Mouse (Mus musculus) liver, postnatal 0 days (tissue): ENCODE data around the gene Fzr1.

ENCODE experiments used
- CTCF ChIP-seq: sonication (generic); IDR thresholded peaks from 2 replicates; pipeline ENCODE4 v1.5.1; 2016; ENCODE audit warnings: antibody characterized with exemption, low read depth
- EP300 ChIP-seq: IDR thresholded peaks from 2 replicates; pipeline ENCODE4 v1.6.1; 2016; ENCODE audit warnings: antibody characterized with exemption, low read depth, mild to moderate bottlenecking

GRCm38 (mm10) chr10:81418216-81419070 lies 40.1 kb upstream of the Fzr1 start:
- TF ChIP-seq CTCF: no peak
- TF ChIP-seq EP300: no peak
